ENCODE assay signal across 12 mouse cellular contexts in genomic region chr10:127904718-127905446, GRCm38 (mm10). TPM values are rescaled to one million over a fixed set of nuclear protein-coding genes. Genes with fewer than 3 reads are reported as not detected.
DNase-seq lines count a peak whose midpoint lies in the region; ATAC-seq and TF ChIP-seq lines count a peak whose summit lies in the region.
"Had no signal": no experiment of that assay in that cellular context is flagged by ENCODE, and none has a peak within 500 bp of the region (broad histone marks: within the 10 kb centered on the region; RNA-seq: fewer than 3 reads in every experiment).

No protein-coding gene starts in this region.

- H3K4me1 ChIP-seq in forebrain, postnatal 0 days (ENCODE audit: insufficient read depth): no peaks in the 10 kb centered on the region
- no peaks in the 10 kb centered on the region for H3K4me1 ChIP-seq in forebrain, embryonic 16.5 days (replicated peaks; ENCODE audit: control insufficient read depth, insufficient read depth, low read length)
- H3K4me1 ChIP-seq: neural tube, embryonic 12.5 days had no signal

- no peak overlapping the region for H3K27ac ChIP-seq in forebrain, postnatal 0 days (ENCODE audit: low read depth, low read length)
- no peak overlapping the region for H3K27ac ChIP-seq in forebrain, embryonic 16.5 days (ENCODE audit: low read length)
- H3K27ac ChIP-seq: kidney, postnatal 0 days; neural tube, embryonic 12.5 days had no signal

- peak; percentile 21 for DNase-seq in forebrain, postnatal 0 days
- peak; percentile 21 for DNase-seq in 416B (ENCODE audit: low read depth)
- DNase-seq in adrenal gland, postnatal 25 days: peak; percentile 78
- DNase-seq in kidney, postnatal 14 days: peak; percentile 41
- peak; percentile 47 for DNase-seq in right cerebral cortex, postnatal 14 days
- DNase-seq in spleen, adult 12 weeks (ENCODE audit: low spot score): no peak

- H3K4me3 ChIP-seq in forebrain, postnatal 0 days (ENCODE audit: low read depth, low read length): no peak overlapping the region
- H3K4me3 ChIP-seq in forebrain, embryonic 16.5 days (replicated peaks; ENCODE audit: low read length): no peak overlapping the region
- H3K4me3 ChIP-seq: neural tube, embryonic 12.5 days had no signal

- no peaks in the 10 kb centered on the region for H3K36me3 ChIP-seq in forebrain, postnatal 0 days (ENCODE audit: insufficient read depth)
- H3K36me3 ChIP-seq in forebrain, embryonic 16.5 days (ENCODE audit: control insufficient read depth, insufficient read depth): no peaks in the 10 kb centered on the region
- H3K36me3 ChIP-seq: neural tube, embryonic 12.5 days had no signal

- no peak overlapping the region for H3K4me2 ChIP-seq in forebrain, postnatal 0 days (ENCODE audit: low read depth)
- H3K4me2 ChIP-seq in forebrain, embryonic 16.5 days (ENCODE audit: low read length): no peak overlapping the region
- H3K4me2 ChIP-seq: neural tube, embryonic 12.5 days had no signal

- TF ChIP-seq CTCF in forebrain, postnatal 0 days (IDR thresholded peaks at IDR 0.05; ENCODE audit: low read depth): no peak

- ATAC-seq in forebrain, postnatal 0 days: no peak; the same call in 1 of the 2 replicates
- ATAC-seq in forebrain, embryonic 16.5 days: no peak
- no peak for ATAC-seq in granulocyte monocyte progenitor cell, adult 5-6 weeks (replicated peaks; ENCODE audit: poor library complexity, severe bottlenecking)

- WGBS in forebrain, postnatal 0 days: 57% methylated on average over 7 of the region's 7 CpGs
- 59% methylated on average over 7 of the region's 7 CpGs for WGBS in forebrain, embryonic 16.5 days

- no peaks in the 10 kb centered on the region for H3K9me3 ChIP-seq in forebrain, postnatal 0 days (ENCODE audit: low read length)
- H3K9me3 ChIP-seq in forebrain, embryonic 16.5 days (ENCODE audit: control insufficient read depth, low read length): no peaks in the 10 kb centered on the region
- H3K9me3 ChIP-seq: neural tube, embryonic 12.5 days had no signal

- no peaks in the 10 kb centered on the region for H3K27me3 ChIP-seq in forebrain, postnatal 0 days (ENCODE audit: insufficient read depth, low read length)
- no peaks in the 10 kb centered on the region for H3K27me3 ChIP-seq in forebrain, embryonic 16.5 days (replicated peaks; ENCODE audit: control insufficient read depth, insufficient read depth, low read length)
- H3K27me3 ChIP-seq: neural tube, embryonic 12.5 days had no signal

- H3K9ac ChIP-seq in forebrain, postnatal 0 days: no peak overlapping the region
- no peak overlapping the region for H3K9ac ChIP-seq in forebrain, embryonic 16.5 days (replicated peaks; ENCODE audit: low read depth, low read length)
- H3K9ac ChIP-seq: neural tube, embryonic 12.5 days had no signal

RNA-seq across cellular contexts. Expression of gene Sdr9c7, which starts 6.6 kb away (rescaled TPM):
- not detected in 2 replicates for total RNA-seq in forebrain, postnatal 0 days (2014; rRNA removed)
- not detected in 2 replicates for polyA plus RNA-seq in forebrain, postnatal 0 days (2015; fragmentation: Nextera tagmentation; extraction: Ambion mirVana)
- polyA plus RNA-seq in forebrain, embryonic 16.5 days (2015; fragmentation: Nextera tagmentation; extraction: Ambion mirVana): not detected in 2 replicates
- 0.82 and 2.6 TPM in 2 replicates for total RNA-seq in adrenal gland, postnatal 25 days (2021)
- not detected in 2 replicates for total RNA-seq in granulocyte monocyte progenitor cell, adult 5-6 weeks (2014; fragmentation: Nextera tagmentation)
- total RNA-seq in granulocyte monocyte progenitor cell, adult 5-6 weeks (2017): not detected in 2 replicates
- polyA plus RNA-seq: kidney, postnatal 0 days; neural tube, embryonic 12.5 days had no signal

RNA-seq across cellular contexts. Expression of gene Rdh7, which starts 16.3 kb away (rescaled TPM):
- total RNA-seq in forebrain, postnatal 0 days (2014; rRNA removed): not detected in 2 replicates
- polyA plus RNA-seq in forebrain, postnatal 0 days (2015; fragmentation: Nextera tagmentation; extraction: Ambion mirVana): not detected in 2 replicates
- not detected in 2 replicates for polyA plus RNA-seq in forebrain, embryonic 16.5 days (2015; fragmentation: Nextera tagmentation; extraction: Ambion mirVana)
- total RNA-seq in adrenal gland, postnatal 25 days (2021): 5.8 TPM in 1 of 2 replicates, not detected in the other
- total RNA-seq in granulocyte monocyte progenitor cell, adult 5-6 weeks (2014; fragmentation: Nextera tagmentation): not detected in 2 replicates
- not detected in 2 replicates for total RNA-seq in granulocyte monocyte progenitor cell, adult 5-6 weeks (2017)
- total RNA-seq: ES-E14 had no signal
- polyA plus RNA-seq: cortical plate, adult 2 months; neural tube, embryonic 12.5 days had no signal

RNA-seq across cellular contexts. Expression of gene Rdh16f2, which starts 38.6 kb away (rescaled TPM):
- not detected in 2 replicates for total RNA-seq in forebrain, postnatal 0 days (2014; rRNA removed)
- not detected in 2 replicates for polyA plus RNA-seq in forebrain, postnatal 0 days (2015; fragmentation: Nextera tagmentation; extraction: Ambion mirVana)
- polyA plus RNA-seq in forebrain, embryonic 16.5 days (2015; fragmentation: Nextera tagmentation; extraction: Ambion mirVana): not detected in 2 replicates
- not detected in 2 replicates for total RNA-seq in adrenal gland, postnatal 25 days (2021)
- not detected in 2 replicates for total RNA-seq in granulocyte monocyte progenitor cell, adult 5-6 weeks (2014; fragmentation: Nextera tagmentation)
- total RNA-seq in granulocyte monocyte progenitor cell, adult 5-6 weeks (2017): not detected in 2 replicates
- total RNA-seq: ES-E14 had no signal
- polyA plus RNA-seq: cortical plate, adult 2 months; neural tube, embryonic 12.5 days had no signal

RNA-seq across cellular contexts. Expression of gene Rdh19, which starts 55.2 kb away (rescaled TPM):
- total RNA-seq in forebrain, postnatal 0 days (2014; rRNA removed): not detected in 2 replicates
- not detected in 2 replicates for polyA plus RNA-seq in forebrain, postnatal 0 days (2015; fragmentation: Nextera tagmentation; extraction: Ambion mirVana)
- not detected in 2 replicates for polyA plus RNA-seq in forebrain, embryonic 16.5 days (2015; fragmentation: Nextera tagmentation; extraction: Ambion mirVana)
- total RNA-seq in adrenal gland, postnatal 25 days (2021): not detected in 2 replicates
- total RNA-seq in granulocyte monocyte progenitor cell, adult 5-6 weeks (2014; fragmentation: Nextera tagmentation): not detected in 2 replicates
- not detected in 2 replicates for total RNA-seq in granulocyte monocyte progenitor cell, adult 5-6 weeks (2017)
- total RNA-seq: ES-E14 had no signal
- polyA plus RNA-seq: cortical plate, adult 2 months; neural tube, embryonic 12.5 days had no signal
